Mouse (Mus musculus) splenic B cell, adult 2 months (primary cell): ENCODE results near the gene Olfr522.

Source experiments
- DNase-seq: peaks from one replicate; pipeline ENCODE4 v3.0.0-alpha.2; 2011; ENCODE audit warnings: low read depth, low spot score
- H3K27me3 ChIP-seq: 2 replicates; pipeline ENCODE4 v1.6.1; 2012; ENCODE audit warnings: mild to moderate bottlenecking, low read length, moderate library complexity, mixed read lengths; ENCODE audit not compliant: control insufficient read depth, poor library complexity, insufficient read depth, severe bottlenecking
- H3K36me3 ChIP-seq: 2 replicates; pipeline ENCODE4 v1.6.1; 2012; ENCODE audit warnings: mild to moderate bottlenecking, low read length, moderate library complexity, mixed read lengths; ENCODE audit not compliant: control insufficient read depth, poor library complexity, insufficient read depth, severe bottlenecking

Olfr522 gene

DNA sequence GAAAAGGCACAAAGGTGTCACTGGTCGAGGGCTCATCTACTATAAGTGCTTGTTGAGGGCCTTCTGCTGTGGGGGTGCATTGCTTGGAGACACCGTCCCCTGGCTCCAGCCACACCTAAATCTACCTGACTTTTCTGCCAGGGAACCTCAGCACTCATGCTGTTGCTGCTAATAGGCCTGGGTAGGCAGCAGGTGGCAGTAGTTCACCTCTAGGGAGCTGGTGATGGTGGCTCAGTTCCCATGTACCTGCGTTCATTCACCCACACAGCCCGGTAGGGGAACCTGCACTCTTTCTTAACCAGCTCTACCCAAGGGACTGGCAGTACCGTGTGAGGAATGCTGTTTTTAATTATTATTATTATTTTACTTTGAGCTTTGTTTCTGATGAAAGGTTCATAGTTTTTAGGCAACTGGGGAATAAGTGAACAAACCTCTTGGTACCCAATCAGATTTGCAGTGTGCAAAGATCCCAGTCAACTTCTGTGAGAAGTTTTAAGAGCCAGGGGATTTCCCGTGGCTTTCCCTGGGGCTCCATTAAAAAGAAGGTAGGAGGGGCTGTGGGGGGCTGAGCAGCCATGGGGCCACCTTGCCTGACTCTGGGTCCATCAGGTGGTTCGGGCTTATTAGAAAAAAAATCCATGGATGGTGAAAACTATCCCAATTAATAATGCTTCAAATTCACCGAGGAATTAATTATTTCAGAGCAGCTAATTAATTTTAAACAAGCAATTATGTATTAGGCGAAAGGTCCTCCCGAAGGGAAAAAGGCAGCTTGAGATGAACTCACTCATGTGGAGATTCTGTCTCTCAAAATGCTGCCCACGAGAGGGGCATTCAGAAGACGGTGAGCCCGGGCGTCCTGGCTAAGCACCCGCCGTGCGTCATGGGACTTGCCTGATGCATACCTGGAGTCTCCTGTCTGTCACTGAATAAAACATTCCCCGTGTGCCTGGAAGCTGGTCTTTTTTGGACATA lies 22.4 kb upstream of the Olfr522 start:
- no peaks in the 10 kb centered on the region for H3K36me3 ChIP-seq
- no peak for DNase-seq
- H3K27me3 ChIP-seq: no peaks in the 10 kb centered on the region

DNA sequence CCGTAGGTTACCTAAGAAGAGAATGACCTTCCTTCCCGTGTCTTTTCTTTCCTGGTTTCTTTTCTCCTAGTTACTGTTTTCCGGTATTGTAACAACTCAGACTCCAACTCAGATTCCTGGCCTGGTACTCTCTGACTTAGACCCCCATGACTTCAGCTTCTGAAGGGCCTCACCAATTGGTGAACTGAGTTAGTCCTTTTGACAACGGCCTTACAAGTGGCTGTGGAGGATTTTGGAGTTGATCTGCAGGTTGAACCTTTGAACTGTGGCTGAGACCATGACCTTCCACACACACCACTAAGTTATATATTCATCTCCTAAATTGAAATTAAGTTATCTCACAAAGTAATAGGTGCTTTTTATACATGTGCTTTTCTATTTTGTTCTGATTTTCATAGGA lies 19.6 kb upstream of the Olfr522 start:
- no peak for DNase-seq
- H3K27me3 ChIP-seq: no peaks in the 10 kb centered on the region
- no peaks in the 10 kb centered on the region for H3K36me3 ChIP-seq

DNA sequence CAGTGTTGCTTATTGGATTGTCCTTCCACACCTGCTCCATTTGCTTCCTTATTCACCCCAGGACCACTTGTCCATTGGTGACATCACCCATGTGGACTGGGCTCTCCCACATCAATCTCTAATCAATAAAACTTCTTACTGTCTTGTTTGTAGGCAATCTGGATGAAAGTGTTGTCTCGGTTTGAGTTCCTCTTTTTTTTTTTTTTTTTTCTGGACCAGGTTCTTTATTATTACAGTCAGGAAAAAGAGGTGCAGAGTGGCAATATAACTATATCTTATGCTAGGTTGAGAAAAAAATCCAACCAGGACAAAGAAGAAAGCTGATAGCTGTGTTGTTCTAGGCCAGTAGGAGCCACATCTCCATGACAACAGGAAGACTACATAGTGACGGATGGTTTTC lies 16.1 kb upstream of the Olfr522 start:
- H3K36me3 ChIP-seq: no peaks in the 10 kb centered on the region

GRCm38 (mm10) chr7:140179176-140179575 lies 14.6 kb upstream of the Olfr522 start:
- Histone ChIP-seq H3K36me3 (no peaks in the 10 kb centered on the region), H3K27me3 (no peaks in the 10 kb centered on the region)
- DNase-seq: no peak

More for the DNA sequence above, 16.1 kb upstream of the Olfr522 start:
- H3K27me3 ChIP-seq: no peaks in the 10 kb centered on the region
- DNase-seq: no peak

GRCm38 (mm10) chr7:140172936-140173335 lies 8.4 kb upstream of the Olfr522 start, which contains the start of gene Olfr523:
TSS of gene Olfr523 (plus strand) at chr7:140173217.
- DNase-seq: no peak
- Histone ChIP-seq H3K27me3 (no peaks in the 10 kb centered on the region), H3K36me3 (no peaks in the 10 kb centered on the region)

DNA sequence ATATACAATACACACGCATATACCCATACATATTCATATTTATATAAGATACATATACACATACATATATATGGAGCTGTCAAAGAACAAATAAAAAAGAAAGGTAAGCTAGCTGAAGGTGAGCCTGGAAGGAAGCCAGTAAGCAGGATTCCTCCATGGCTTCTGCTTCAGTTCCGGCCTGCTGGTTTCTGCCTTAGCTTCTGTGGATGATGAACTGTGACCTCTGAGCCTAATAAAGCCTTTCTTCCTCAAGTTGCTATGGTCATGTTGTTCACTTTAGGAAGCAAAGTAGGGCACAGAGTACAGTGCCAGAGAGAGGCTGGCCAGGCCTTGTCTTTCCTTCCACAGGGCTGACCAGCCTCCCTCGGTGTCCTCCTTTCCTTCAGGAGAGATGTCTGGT lies 6.3 kb upstream of the Olfr522 start:
- Histone ChIP-seq H3K27me3 (no peaks in the 10 kb centered on the region), H3K36me3 (no peaks in the 10 kb centered on the region)
- DNase-seq: no peak

GRCm38 (mm10) chr7:140169386-140169785 lies 4.8 kb upstream of the Olfr522 start:
- Histone ChIP-seq H3K27me3 (no peaks in the 10 kb centered on the region), H3K36me3 (no peaks in the 10 kb centered on the region)
- no peak for DNase-seq

GRCm38 (mm10) chr7:140167950-140168349 lies 3.4 kb upstream of the Olfr522 start:
- Histone ChIP-seq H3K36me3 (no peaks in the 10 kb centered on the region), H3K27me3 (no peaks in the 10 kb centered on the region)
- DNase-seq: no peak

DNA sequence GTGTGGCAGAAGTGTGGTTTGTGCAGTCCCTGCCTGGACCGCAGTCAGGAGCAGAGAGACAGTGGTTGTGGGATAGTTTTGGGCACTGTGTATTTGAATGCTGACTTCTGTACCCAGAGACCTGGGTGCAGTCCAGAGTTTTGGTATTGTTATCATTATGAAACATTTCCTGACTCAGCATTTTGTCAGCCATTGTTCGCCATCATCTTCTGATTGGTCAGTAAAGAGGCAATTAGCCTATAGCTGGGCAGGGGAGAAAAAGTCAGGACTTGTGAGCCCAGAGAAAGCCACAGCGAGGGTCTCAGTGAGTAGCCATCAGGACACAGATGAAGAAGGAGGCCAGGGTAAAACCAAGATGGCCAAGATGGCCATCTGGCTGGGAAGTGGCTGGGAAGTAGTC lies 4.2 kb downstream of the Olfr522 start:
- no peak for DNase-seq
- Histone ChIP-seq H3K27me3 (no peaks in the 10 kb centered on the region), H3K36me3 (no peaks in the 10 kb centered on the region)

DNA sequence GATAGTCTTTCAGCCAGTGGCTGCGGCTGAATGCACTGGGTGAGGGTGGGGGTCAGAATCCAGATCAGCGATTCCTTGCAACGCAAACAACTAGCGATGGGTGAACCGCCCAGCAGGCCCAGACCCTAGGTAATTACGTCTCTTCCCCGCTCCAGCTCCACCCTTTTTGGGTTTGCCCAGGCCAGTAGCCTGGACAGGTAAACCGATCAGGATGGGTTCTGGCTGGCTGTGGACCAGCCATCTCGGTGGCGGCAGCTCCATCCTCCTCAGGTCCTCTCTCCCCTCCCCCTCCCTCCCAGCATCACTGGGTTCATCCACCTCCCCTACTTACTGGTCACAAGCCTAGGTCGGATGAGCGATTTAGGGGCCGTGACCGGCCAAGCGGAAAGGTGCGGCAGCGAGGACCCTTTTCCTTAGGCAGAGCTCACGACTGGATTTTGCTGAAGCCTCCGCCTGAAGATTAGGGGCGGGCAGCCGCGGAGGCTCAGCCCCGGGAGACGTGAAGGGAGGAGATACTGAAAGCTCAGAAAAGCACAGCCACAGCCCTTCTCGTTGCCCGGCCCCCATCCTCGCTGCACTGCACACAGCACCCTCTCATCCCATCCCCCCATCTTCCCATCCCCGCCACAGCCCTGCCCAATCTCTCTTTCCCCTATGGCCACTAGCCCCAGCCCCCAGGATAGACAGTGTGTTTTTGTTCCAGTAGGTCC lies 10.2 kb downstream of the Olfr522 start, which contains the start of gene Sprn:
Gene Sprn, minus strand, starts transcription at position 660 of the 710 bp plus-strand sequence.
- Histone ChIP-seq H3K36me3 (no peaks in the 10 kb centered on the region; the same call in none of the 2 replicates), H3K27me3 (no peaks in the 10 kb centered on the region)
- DNase-seq: no peak

DNA sequence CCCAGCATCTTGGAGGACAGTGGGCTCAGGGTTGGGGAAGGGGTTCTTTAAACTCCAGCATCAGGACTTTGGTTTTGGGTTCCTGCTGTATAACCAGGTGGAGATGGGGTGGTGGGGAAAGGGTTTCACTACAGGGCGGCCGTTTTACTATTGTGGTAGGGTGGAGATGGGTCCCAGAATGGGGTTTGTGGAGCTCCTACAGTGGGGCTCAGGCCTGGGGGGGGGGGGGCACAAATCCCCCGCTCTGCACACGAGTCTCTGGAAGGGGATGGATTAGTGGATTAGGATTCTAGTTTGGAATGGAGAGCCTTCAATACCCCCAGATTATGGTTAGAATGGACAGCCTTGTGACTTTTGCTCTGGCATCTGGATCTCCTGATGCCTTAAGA lies 10.7 kb downstream of the Olfr522 start:
- no peak for DNase-seq
- no peaks in the 10 kb centered on the region for H3K27me3 ChIP-seq
- no peaks in the 10 kb centered on the region; the same call in none of the 2 replicates for H3K36me3 ChIP-seq

DNA sequence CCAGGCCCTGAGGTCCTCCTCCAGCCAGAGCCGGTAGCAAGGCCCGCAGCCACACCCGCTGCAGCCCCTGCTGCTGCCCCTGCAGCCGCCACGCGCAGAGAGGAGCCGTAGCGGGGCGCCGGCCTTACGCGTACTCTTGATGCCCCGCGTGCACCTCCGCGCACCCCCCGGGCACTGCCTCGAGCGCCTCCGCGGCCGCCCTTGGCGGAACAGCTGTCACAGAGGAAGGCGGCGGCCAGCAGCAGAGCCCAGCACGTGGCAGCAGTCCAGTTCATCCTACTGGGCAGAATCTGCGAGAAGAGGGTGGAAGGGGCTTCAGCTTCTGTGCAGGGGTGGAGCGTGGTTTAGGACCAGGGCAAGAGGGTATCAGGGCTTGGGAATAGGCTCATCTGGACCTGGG lies 11.2 kb downstream of the Olfr522 start:
- Histone ChIP-seq H3K36me3 (no peaks in the 10 kb centered on the region; the same call in none of the 2 replicates), H3K27me3 (no peaks in the 10 kb centered on the region)
- no peak for DNase-seq

GRCm38 (mm10) chr7:140144550-140144949 lies 20.0 kb downstream of the Olfr522 start:
- Histone ChIP-seq H3K27me3 (no peaks in the 10 kb centered on the region), H3K36me3 (no peaks in the 10 kb centered on the region; the same call in 1 of the 2 replicates)
- no peak for DNase-seq

DNA sequence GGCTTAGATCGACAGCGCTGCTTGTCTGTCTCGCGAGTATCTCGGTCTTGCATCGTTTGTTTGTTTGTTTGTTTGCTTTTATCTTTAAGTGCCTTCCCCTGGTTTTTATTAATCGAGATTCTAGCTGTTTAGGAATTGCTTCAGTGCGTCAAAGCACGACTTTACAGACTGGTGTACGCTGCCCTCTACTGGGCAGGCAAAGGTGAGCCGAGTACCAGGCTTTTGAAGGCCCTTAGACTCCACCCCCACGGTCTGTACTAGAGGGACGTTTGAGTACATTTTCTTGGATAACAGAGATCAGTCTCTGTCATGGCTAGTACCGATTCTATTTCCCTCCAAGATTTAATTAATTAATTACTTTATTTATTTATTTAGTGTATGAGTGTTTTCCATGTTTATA lies 23.2 kb downstream of the Olfr522 start:
- no peaks in the 10 kb centered on the region for H3K27me3 ChIP-seq
- H3K36me3 ChIP-seq: no peaks in the 10 kb centered on the region; the same call in 1 of the 2 replicates
- DNase-seq: peak; percentile 84

DNA sequence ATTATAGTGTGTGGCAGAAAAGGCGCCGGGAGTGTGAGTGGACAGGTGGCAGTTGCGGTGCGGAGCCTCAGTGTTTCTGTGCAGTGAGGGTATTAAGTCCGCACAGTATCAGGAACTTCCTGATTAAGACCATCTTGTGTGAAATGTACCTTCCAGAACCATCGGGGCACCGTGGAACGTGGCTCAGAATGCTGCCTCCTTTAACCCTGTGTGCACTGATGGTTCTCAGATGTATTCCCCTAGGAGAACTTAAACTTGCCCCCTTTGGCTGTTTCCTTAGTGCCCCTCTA lies 26.6 kb downstream of the Olfr522 start:
- no peak for DNase-seq
- no peaks in the 10 kb centered on the region; the same call in 1 of the 2 replicates for H3K27me3 ChIP-seq

More for the DNA sequence above, 26.6 kb downstream of the Olfr522 start:
- H3K36me3 ChIP-seq: no peaks in the 10 kb centered on the region
